Mouse (Mus musculus): ENCODE measurements around the gene Olfr9.

DNA sequence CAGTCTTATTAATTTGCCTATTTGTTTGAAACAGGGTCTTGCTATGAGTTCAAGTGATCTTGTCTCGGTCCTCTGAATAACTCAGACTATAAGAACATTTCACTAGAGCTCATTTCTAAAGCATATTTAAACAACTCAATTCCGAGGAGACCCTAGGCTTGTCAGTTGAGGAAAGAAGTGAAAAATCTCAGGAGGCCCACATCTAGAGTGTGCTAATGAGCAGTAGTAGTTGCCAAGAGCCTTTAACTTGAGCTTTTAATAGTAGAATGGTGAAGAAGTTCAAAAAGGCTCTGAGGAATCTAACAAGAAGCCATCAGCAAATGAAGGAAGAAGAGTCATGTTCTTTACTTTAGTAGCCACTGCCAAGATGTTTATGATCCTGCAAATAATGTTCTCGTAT is 50.6 kb downstream of the Olfr9 start, which contains the start of gene Olfr764-ps1:
- no peak for TF ChIP-seq POLR2A (IDR thresholded peaks at IDR 0.05; ENCODE audit: borderline replicate concordance, insufficient read depth, low read length)
- TF ChIP-seq CTCF (IDR thresholded peaks at IDR 0.05; ENCODE audit: borderline replicate concordance, insufficient read depth, low read depth, low read length): no peak

All from cerebellum, adult 2 months (tissue).